Mouse (Mus musculus) limb, embryonic 11.5 days (tissue): ENCODE measurements around the gene Prkx. TPM values are rescaled to one million over a fixed set of nuclear protein-coding genes. Genes with fewer than 3 reads are reported as not detected.
A peak's percentile ranks its signal among the peaks of the same experiment; 100 is the strongest.

Source experiments
- ATAC-seq: fragments of 200-750 bp; cut with Nextera tagmentation; 2 replicates; pipeline ENCODE4 v1.8.0; 2017; ENCODE audit warnings: low read depth; ENCODE audit not compliant: insufficient number of reproducible peaks, low FRiP score, low TSS enrichment
- DNase-seq: peaks from one replicate; pipeline ENCODE4 v3.0.0-alpha.2; 2015; ENCODE audit warnings: low spot score
- H3K27ac ChIP-seq: fragments of 300-500 bp; sonication (generic); replicated peaks from 2 replicates; pipeline ENCODE4 v1.5.1; 2014; ENCODE audit warnings: low read depth, mild to moderate bottlenecking, low read length
- H3K27me3 ChIP-seq: fragments of 300-500 bp; sonication (generic); 2 replicates; pipeline ENCODE4 v1.6.1; 2014; ENCODE audit warnings: mild to moderate bottlenecking, low read length, mixed read lengths; ENCODE audit not compliant: control insufficient read depth, insufficient read depth
- H3K36me3 ChIP-seq: fragments of 300-500 bp; sonication (generic); 2 replicates; pipeline ENCODE4 v1.6.1; 2014; ENCODE audit warnings: mild to moderate bottlenecking, low read length, moderate library complexity, mixed read lengths; ENCODE audit not compliant: control insufficient read depth, insufficient read depth
- H3K4me1 ChIP-seq: fragments of 300-500 bp; sonication (generic); 2 replicates; pipeline ENCODE4 v1.6.1; 2014; ENCODE audit warnings: low read length, mixed read lengths; ENCODE audit not compliant: control insufficient read depth, insufficient read depth
- H3K4me2 ChIP-seq: fragments of 300-500 bp; sonication (generic); 2 replicates; pipeline ENCODE4 v1.6.1; 2014; ENCODE audit warnings: low read depth, mild to moderate bottlenecking, moderate library complexity; ENCODE audit not compliant: severe bottlenecking
- H3K4me3 ChIP-seq: fragments of 300-500 bp; sonication (generic); 2 replicates; pipeline ENCODE4 v1.5.1; 2014; ENCODE audit warnings: low read depth, low read length
- H3K9ac ChIP-seq: fragments of 300-500 bp; sonication (generic); 2 replicates; pipeline ENCODE4 v1.6.1; 2014; ENCODE audit warnings: mild to moderate bottlenecking, low read length
- H3K9me3 ChIP-seq: fragments of 300-500 bp; sonication (generic); 2 replicates; pipeline ENCODE4 v1.6.1; 2016; ENCODE audit warnings: low read length; ENCODE audit not compliant: control insufficient read depth
- WGBS: fragments of 180-500 bp; shearing (Covaris S2); extraction: QIAGEN DNeasy Blood & Tissue Kit; methylation state at CpG from one replicate; pipeline ENCODE4 v1.1.7; 2014; 5-methylcytosine and 5-hydroxymethylcytosine counted together
- polyA plus RNA-seq: library from polyadenylated mRNA; unstranded; fragments of >200 nt; fragmentation: Nextera tagmentation; extraction: Ambion mirVana; gene quantifications from 2 replicates; pipeline ENCODE4 v1.2.1, GENCODE M21; 2014

Prkx gene
- polyA plus RNA-seq, 1 experiment from 2014 or later, result 12.8 TPM

- Histone ChIP-seq H3K4me3 (no peak overlapping the region), H3K36me3 (no peaks in the 10 kb centered on the region), H3K9ac (no peak overlapping the region), H3K27me3 (no peaks in the 10 kb centered on the region), H3K27ac (no peak overlapping the region), H3K4me2 (no peak overlapping the region), H3K9me3 (no peaks in the 10 kb centered on the region), H3K4me1 (no peaks in the 10 kb centered on the region)
- ATAC-seq (no peak), DNase-seq (no peak)
- 78% methylated on average over 9 of the region's 9 CpGs for whole genome bisulfite sequencing
Observed at GRCm38 (mm10) chrX:77733930-77734536, 62.0 kb downstream of the Prkx start.

GRCm38 (mm10) chrX:77720298-77720697 is 75.8 kb downstream of the Prkx start:
- Histone ChIP-seq H3K36me3 (no peaks in the 10 kb centered on the region), H3K4me2 (no peak overlapping the region), H3K27me3 (no peaks in the 10 kb centered on the region), H3K4me1 (no peaks in the 10 kb centered on the region), H3K9ac (no peak overlapping the region), H3K9me3 (no peaks in the 10 kb centered on the region), H3K4me3 (no peak overlapping the region), H3K27ac (no peak overlapping the region)
- ATAC-seq (no peak), DNase-seq (peak; percentile 25)
- 23% methylated on average over 2 of the region's 2 CpGs for WGBS

Other genes with a start within 250 kb of the Prkx start
- gene Pbsn, start 57.3 kb upstream of the Prkx start, polyA plus RNA-seq, result not detected in 2 replicates
- gene Gm14744, start 68.5 kb upstream of the Prkx start, polyA plus RNA-seq, result not detected in 2 replicates
- not detected in 2 replicates for gene 5430402E10Rik, start 128.8 kb upstream of the Prkx start, polyA plus RNA-seq